Mouse (Mus musculus) erythroblast, embryonic 14.5 days (primary cell): Measurements from ENCODE around the gene Prkcb.

Experiments
- GATA1 ChIP-seq: IDR thresholded peaks from 2 replicates; pipeline ENCODE4 v1.6.1; 2012; ENCODE audit warnings: low read length, inconsistent platforms, mixed read lengths
- TAL1 ChIP-seq: IDR thresholded peaks from 3 replicates; pipeline ENCODE4 v1.6.1; 2012; ENCODE audit warnings: low read length, inconsistent platforms, mixed read lengths

DNA sequence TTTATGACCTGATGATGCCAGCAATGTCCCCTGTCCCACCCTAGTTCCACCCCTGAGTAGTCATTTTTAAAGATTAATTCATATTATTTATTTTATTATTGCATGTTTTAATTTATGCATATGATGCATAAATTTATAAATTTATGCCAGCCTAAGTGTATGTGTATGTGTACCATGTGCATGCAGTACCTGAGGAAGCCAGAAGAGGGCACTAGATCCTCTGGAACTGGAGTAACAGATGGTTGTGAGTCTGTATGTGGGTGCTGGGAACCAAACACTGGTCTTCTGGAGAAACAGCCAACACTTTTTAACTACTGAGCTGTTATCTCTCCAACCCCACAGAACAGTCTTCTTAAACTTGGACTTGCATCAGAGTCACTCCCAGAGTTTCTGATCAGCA, 186.5 kb downstream of the Prkcb start:
- no peak for TF ChIP-seq TAL1
- TF ChIP-seq GATA1 = no peak
